Mouse (Mus musculus) cerebellum, postnatal 14 days (tissue): ENCODE measurements at regions not wholly inside any gene's neighbourhood (a gene's known extent, or its start where the extent isn't known, plus 50 kb on each side); places are given as distances from the start of the nearest gene placed in this dataset.

ENCODE experiments used
- DNase-seq, 2 experiments: peaks; one replicate each; pipeline ENCODE4 v3.0.0; 2021; ENCODE audit warnings: mixed read lengths in 2 of 2

DNA sequence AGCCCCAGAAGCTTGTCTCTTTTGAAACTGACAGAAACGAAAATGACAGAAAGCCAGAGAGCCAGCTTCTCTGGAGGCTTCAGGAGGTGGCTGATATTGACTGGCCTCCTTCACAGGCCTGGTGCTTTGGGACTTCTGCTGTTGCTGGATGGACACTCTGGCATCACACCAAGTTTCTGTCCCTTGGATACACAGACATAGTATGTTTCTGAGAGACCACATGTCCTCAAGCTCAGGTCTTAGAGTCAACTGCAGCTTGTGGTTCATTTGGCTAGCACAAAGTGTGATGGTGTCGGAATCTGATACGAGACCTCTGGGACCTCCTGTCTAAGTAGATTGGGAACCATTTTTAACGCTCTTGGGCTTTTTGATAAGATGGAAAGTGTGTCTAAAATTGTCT lies 502.0 kb downstream of the Sqor start:
- peak; percentile 16 to 23 for DNase-seq

DNA sequence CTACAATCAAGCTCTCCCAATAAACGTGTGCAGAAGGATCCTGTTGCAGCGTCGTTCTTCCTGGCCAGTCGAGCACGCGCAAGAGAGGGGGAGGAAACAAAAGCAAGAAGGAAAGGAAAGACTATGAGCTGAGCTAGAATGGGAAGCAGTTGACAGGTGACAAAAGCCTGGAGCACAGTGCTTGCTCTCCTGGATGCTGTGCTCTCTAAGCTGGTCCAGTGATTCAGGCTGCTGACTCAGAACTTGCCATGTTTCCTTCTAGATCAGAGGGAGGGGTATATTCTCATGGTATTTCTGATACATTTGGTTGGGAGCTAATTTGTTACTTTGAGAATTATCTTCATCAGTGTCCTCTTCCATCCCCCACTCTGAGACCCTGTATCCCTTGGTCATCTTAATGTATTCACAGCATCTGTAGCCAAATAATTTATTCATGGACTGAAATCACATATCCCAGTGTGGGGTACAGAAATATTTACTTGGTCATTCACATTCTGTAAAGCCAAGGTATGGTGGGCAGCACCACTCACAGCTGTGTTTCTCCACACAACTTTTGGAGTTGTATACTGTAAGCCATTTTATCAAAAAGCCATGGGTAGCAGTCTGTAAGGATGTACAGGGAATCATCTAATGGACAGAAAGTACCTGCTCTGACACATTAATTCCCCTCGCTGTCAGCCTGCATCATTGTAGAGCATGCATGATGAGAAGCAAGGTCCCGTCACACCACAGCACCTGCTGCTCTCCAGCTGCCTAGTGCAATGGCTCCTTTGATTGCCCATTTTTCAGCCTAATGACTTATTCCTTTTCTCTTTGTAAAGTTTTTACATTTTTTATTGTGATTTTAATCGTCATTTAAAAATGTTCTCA lies 510.1 kb downstream of the Sqor start:
- peak; percentile 49 to 54 for DNase-seq

DNA sequence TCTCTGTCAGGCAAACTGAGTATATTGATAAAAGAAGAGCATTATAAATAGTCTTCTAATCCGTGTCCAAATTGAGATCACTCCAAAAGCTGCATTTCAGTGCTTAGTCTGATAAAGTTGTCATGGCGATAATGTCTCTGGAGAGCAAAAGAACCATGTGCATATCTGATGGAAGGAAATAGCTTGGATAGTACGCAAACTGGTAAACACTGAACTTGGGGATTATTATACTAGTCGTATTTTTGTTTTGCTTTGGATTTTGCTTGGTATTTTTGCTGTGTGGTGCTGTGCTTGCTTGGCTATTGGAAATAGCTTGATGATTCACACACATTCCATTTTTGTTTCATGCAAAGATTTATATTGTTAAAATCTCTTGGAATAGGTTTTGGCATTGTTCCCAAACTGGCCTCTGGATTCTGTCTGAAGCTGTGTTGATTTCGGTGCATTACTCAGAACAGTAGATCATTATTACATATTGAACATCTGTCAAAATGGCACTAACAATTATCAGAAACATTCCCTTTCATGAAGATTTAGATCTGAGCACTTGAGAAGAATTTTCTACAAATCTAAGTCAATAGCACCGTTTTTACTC lies 510.8 kb downstream of the Sqor start:
- DNase-seq, result peak; percentile 5 to 20

DNA sequence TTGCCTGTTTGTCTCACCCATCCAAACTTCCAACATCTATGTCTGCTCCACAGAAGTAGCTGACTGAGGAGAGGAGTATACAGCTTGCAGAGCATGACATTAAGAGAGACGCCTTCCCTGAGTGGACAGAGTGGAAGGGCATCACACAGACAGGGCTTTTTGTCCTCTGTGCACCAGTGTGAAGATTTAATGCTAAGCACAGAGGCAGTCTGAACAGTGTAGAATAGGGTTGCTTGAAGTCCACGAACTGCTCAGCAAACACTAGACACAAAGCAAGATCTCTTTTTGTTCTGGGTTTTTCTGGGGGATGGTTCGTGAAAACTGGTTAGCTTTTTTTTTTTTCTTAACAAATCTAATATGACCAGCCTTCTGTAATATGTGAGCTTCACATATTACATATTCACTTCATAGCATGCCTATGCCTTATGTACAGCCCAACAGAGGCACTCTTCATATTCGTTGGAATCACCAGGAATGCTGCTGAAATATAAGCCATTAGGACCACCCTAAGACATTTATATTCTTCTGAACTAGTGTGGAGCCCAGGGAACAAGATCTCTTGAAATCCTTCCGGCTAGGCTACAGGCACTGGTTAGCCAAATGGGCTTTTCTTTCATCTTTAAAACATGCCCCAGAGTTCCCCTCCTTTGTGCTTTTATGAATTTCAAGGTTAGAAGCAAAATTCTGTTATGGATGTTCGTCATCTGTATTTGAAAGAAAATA lies 546.7 kb downstream of the Sqor start:
- DNase-seq, result no peak

DNA sequence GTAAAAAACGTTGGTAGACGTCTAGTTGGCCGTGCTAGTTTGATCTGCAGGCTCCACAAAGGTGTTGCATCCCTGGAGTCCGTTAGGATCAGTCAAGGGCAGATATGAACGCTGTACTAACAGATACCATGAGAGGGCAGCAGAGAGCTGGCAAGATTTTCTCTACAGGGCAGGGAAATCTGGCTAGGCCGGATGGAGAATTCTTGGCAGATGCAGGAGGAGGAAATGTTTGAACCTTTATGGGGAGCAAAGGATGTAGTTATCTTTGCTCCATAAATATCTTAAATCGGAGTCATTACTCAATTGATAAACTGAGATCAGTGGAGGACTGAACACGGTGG lies 547.2 kb downstream of the Sqor start:
- peak; percentile 92 to 93 for DNase-seq

DNA sequence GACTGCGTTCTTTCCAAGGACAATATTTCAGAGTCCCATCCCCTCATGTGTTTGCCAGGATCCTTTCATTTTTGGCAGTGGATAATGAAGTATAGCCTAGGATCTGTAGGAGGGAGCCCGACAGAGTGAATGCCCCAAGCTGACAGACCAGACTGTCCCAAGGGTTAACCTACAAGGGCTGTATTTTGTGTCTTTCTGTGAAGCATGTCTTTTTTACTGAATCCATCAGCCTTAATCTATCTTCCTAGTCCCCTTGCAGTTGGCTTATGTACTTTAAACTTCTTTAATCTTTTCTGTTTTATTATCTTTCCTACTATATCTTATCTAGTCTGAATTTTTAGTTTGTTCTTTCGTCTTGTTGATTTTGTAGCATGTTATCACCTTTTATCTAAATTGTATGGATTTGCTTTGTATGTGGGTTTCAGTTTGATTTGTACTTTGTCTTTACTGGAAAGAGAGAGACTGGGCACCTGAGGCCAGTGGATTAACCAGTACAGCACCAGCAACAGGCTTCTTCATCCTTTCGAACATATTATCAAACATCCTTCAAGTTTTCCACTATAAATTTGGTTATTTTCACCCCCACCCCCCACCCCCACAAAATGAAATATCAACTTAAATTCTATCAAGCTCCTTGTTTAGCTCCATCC lies 555.5 kb downstream of the Sqor start:
- no peak for DNase-seq

DNA sequence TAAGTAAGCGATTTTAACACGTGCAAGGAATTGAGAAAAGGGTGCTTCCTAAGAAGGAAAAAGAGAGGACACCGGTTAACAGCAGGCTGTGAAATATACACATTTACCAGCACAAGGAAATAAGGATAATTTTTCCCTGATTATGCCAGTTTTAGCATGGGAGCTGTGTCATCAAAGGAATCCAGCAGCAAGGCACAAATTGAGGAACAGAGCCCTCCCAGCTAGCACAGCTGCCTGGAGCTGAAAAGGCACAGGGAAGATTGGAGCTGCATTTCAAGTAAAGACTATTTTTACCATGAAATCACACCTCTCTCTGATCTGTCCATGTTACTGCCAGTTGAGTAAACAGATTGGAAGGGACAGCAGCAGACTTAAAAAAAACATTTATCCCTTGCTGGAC lies 558.7 kb downstream of the Sqor start:
- DNase-seq, result no peak

DNA sequence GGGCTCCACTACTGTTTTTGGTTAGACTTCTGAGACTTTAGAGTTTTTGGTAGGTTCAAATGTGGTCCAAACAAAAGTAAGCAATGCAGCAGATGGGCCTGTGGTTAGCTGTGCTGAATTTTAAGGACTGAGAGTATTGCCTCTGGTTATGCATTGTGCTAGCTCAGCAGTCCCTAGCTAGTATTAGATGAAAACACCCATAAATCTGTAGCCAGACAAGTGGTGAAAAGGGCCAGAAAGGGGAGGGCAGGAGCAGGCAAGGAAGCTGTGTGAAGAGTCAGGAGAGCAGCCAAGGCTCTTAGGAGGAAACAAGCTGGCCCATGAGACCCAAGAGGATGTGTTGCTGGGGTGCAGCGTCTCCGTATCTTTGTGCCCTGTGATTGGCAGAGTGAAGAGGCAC lies 559.9 kb downstream of the Sqor start:
- DNase-seq, result no peak

DNA sequence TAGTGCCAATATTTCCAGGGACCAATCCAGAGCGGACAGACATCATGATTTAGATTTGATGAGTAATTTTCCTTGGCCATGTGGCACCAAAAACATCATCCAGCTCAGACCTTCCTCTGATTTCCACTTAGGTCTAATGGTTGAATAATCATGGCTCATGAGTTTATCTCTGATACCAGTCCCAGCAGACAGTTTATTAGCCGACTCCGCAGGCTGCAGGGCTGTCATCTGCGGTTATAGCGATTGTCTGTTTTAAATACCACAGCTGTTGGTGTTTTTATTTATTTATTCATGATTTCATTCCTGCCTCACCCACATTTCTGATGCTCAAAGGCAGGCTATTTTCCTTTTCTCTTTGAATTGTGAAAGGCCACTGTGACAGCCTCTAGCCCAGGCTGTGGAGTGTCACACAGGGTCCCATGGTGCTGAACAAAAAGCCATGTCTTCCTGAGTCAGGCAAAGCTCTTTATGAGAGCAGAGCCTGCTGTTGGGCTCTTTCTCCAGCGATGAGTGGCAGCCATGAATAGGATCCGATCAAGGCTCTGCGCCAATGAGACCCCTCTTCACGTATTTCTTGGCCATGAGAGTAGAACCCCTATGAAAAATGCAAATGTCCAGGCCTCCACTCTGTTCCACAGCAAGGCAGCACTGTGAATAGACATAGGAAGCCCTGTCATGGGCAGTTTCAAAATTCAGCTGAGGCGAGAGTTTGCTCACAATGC lies 584.7 kb downstream of the Sqor start:
- peak; percentile 9 to 18 for DNase-seq

DNA sequence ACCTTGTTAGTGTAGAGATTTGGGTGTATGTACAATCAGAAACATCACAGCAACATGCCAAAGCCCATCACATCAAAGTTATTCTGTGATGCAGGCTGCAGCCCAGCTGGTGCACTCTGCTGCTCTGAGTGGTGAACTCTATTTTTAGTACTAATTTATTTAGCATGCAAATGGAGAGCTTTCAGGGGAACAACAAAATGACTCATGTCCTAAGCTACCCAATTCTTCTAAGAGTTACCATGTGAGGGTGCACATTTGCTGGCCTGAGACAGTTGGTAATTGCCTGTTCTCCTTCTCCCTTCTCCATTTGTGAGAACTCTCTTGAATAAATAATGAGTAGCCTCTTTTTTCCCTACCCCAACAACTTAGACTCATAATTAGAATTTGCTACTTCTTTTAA lies 599.2 kb downstream of the Sqor start:
- DNase-seq, result no peak

DNA sequence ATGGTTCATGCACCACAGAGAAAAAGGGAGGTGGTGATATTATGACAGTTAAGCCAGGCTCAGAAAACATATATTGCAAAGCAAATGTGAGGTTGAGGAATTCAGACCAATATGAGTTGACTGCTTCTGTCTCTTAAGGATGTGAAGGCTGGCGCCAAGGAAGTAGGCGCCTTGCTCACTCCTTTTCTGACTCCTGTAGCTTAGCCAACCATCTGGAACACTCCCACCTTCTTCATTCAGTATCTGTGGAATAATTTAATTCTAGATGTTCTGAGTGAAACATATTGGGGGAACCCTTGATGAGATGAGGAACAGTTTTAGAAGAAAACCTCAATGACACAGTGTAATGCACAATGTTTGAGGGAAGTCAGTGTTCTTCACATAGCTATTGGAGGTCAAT lies 601.5 kb downstream of the Sqor start:
- DNase-seq, result no peak

DNA sequence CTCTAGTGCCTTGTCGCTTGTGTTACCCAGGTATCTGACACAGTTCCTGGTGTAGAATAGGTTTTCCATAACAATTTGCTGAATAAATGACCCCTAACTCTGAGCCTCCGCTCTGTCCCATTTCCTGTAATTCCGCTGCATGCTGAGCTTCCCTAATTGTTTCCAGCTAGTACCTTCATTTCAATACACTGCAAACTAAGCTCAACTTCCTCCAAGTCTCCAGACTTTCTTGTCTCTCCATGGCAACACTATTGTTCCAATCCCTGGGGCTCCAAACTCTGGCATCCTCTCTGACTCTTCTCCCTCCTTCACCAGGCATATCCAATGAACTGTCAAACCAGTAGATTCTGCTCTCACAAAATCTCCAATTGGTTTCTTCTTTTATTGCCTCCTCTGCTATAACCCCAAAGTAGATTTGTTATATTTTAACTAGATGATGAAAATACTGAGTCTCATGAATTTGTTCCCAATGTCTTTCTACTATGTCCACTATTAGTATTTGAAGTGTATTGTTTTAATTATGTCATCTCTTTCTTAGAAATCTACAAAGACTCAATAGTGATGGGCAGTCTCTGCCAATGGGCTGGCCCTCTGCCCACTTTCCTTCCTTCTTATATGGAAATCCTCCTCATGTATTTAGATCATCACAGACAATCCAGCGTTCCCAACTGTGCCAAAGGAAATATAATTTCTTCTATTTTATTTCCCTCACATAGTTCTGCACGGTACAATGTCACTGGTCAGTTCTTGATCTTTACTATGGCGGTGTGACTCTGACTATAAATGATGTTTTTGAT lies 620.8 kb downstream of the Sqor start:
- DNase-seq, result peak; percentile 22 to 42

DNA sequence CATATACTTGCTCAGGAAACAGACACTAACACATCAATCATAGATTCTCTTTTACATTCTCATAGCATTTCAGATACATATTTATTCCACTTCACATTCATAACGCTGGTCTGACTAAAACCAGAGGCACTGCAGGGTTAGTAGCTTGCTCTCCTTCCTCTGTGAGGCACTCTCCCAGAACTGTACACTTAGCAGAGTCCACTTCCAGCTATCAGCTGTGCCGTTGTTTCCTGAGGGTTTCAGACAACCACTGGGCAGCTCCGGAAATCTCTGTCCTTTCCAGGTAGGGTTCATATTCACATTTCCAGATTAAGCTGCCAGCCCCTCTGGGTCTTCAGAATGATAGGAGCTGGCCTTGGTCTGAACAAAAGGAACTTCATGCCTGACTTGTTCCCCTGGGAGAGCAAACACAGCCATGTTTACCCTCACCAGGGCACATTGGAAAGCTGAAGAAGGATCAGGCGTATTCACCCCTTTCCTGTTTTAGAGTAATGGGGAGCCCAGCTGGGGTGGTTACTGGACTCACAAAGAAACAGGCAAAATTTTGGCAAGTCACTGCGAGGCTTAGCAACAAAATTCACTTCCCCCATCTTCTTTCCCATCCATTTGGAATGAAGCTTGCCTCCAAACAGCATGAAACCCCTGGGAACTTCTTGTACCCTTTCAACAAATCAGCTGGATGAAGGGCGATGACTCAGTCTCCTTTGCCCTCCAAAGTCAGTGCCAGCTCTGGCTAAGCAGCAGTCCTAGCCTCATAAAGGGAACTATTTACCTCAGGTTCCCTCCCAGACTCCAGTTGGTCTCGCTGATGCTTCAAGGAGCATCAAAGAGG lies 622.0 kb downstream of the Sqor start:
- peak; percentile 9 to 13 for DNase-seq

DNA sequence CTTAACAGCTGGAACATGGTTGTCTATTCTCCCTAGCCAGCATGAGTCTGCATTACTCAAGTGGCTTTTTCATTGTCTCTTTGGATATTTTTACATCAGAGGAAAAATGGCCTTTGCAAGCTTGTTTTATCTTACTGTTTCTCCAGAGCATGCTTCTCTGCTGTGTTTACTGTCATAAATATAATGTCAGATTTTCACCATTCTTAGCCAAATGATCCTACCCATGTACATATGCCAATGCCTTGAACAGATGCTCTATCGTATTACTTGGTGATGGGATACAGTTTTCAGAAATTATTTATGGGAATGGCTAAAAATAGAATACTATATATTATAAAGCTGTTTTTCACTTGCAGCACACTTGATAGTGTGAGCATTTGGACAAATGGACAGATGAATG lies 625.9 kb downstream of the Sqor start:
- DNase-seq, result no peak

DNA sequence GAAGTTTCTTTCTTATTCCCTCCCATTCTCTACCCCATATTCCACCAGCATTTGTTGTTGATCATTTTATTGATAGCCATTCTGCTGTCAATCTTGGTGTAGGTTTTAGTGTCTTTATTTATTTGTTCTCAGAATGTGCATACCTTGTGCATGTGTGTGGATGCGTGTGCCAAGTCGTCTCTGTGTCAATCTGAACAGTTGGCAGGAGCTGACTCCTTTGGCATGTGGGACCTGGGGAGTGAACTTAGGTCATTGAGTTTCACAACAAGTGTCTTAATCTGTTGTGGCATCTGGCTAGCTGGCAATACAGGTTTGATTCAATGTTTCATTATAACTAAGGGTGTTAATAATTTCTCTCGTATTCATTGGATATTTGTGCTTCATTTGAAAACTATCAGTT lies 629.3 kb downstream of the Sqor start:
- DNase-seq, result peak; percentile 49 to 52

DNA sequence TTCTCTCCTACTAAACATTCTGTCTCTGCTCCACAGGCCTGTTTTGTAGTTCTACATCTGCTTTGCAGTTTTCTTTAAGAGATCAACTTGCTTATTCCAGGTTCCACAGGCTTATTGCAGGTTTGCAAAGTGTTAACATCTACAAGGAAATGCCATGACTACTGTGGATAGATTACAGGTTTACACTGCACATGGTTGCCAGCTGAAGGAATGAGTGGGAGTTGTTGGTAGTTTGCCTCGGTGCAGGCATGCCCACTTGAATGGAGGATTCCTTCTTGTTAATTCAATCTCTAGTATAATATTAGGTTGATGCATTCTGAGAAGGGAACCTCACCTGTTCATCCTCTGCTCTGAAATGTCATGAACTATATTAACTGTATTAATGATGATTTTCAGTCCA lies 632.5 kb downstream of the Sqor start:
- no peak for DNase-seq

DNA sequence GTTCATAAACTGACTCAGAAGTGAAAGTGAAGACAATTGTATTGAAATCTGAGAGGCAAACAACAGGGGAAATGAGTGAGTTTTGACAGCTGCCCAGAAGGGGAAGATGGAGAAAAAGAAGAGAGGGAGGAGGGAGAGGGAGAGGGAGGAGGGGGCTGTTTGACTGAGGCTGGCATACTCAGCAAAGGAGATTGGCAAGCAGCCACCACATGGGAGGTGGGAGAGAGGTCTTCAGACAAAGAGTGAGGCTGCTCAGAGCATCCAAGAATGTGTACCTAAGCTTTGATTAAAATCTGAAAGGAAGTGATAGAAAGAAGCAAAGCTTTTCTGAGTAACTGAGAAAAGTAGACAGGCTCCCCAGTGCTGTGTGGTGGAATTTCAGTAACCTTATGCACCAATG lies 636.0 kb downstream of the Sqor start:
- DNase-seq, result peak; percentile 27 to 53

DNA sequence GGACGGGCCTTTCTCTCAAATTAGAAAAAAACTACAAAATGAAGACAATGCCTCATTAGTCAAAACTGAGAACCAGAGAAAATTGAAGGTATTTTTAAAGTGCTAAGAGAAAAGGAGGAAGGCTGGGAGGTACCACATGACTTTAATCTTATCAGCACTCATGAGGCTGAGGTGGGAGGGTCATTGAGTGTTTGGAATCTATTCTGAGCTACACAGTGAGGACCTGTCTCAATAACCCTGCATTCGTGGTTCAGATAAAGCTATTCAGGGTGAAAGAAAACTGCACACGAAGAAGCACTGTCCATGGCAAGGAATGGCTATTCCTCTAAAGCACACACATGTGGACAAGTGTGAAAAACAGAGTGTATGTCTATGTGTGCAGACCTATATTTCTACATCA lies 644.0 kb downstream of the Sqor start:
- no peak for DNase-seq

DNA sequence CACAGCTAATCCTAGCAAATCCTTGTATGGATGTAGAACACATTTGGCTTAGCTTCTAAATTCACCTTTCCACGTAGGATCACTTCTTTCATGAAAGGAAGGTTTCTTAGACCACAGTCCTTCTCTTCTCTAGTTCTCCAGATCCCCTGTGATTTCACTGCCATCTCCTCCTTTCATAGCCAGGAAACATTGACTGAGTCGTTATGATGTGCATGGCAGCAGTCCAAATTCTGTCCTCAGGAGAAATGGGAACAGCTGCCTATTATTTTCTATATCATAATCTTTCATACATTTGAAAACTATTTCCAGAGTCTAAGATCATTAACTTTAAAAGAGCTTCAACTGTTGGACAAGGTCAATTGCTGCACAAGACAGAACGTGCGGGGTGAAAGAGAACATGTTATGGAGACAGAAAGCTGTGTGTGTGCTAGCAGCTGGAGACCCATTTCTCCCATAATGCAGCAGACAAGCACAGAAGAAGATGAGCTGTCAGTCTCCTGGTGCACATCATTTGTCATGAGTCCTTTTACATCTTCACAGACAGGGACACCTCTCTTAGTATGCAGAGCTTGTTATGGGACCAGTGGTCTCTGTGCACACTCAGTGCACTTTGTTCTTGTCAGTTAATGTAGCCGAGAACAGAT lies 631.6 kb upstream of the Sema6d start:
- peak in 1 of 2 experiments; percentile 1 for DNase-seq

DNA sequence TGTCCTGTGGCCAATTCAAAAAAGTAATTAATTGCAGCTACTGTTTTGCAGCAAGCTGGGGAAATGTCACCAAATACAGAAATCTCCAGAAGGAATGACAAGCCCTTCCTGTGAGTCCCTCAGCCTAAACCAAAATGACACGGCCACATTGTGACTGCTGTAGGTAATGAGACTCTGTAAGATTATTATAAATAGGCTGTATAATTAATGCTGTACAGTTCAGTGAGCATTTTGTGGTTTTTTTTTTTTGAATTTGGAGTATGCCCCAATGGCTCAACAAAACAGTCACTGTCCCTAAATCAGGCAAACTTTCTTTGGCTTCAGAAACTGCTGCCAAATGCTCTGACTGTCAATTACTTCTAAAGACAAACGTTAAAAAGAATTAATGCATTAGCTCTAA lies 615.9 kb upstream of the Sema6d start:
- DNase-seq, result no peak
